Mouse (Mus musculus): ENCODE results near the gene Phf21b. TPM values are rescaled to one million over a fixed set of nuclear protein-coding genes. Genes with fewer than 3 reads are reported as not detected.

Phf21b gene
- polyA plus RNA-seq, 1 experiment = 4.4 TPM

DNA sequence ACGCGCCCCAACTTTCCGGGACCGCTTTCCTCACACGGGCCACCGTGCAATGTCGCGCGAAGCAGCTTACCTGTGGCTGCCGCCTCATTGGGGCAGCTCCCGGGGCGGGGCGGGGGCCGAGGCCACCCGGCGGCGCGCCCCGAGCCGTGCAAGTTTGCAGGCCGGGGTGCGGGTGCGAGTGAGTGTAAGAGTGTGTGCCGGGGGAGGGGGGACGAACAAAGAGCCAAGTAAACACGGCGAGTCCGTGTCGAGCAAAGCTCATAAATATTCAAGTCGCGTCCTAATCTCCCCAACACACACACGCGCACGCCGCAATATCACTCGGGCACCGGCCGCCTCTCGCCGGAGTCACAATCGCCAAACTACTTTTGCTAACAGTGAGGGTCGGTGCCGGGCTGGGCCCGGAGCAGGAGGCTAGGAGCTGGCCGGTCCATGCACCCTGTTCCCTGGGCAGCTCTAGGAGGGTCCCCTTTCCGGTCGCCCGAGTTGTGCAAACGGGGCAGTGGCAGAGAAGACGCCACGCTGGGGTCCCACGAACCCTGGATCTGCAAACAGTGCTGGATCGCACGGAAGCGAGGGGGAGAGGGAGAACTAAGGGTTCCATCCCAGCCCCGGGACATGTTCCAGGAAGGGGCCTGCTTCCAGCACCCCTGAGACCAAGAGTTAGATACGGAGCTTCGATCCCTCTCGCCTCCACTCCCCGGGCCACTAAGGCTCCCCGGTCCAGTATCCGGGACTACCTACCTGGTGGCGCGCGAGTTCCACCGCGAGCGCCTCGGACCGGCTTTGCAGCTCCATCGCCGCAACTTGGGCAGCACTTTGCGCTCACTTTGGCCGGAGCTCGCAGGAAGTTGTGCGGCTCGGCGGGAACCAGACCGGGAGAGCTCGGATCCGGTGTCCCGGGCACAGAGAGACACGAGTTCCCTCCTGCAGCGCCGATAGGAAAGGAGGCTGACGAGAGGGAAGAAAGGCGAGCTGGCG lies 638 bp downstream of the Phf21b start:
- Histone ChIP-seq H3K27ac (ENCODE audit: control insufficient read depth, insufficient read depth, low read depth, low read length) (peak overlapping the region; percentile 24), H3K4me3 (ENCODE audit: control insufficient read depth, low read depth, low read length) (peak overlapping the region; percentile 84), H3K27me3 (ENCODE audit: control insufficient read depth, insufficient read depth, low read length) (no peaks in the 10 kb centered on the region; the same call in none of the 2 replicates), H3K36me3 (ENCODE audit: control insufficient read depth, insufficient read depth, low read length) (no peaks in the 10 kb centered on the region), H3K4me1 (ENCODE audit: control insufficient read depth, insufficient read depth, low read length) (peaks cover 29% of the 10 kb centered on the region)
- TF ChIP-seq CTCF (IDR thresholded peaks at IDR 0.05; ENCODE audit: control insufficient read depth, insufficient read depth, insufficient replicate concordance, low read depth, low read length) (no peak), POLR2A (IDR thresholded peaks at IDR 0.05; ENCODE audit: control insufficient read depth, low read depth, low read length) (0 out of 2 replicates have a peak, but pooled peaks have one; percentile 24)

DNA sequence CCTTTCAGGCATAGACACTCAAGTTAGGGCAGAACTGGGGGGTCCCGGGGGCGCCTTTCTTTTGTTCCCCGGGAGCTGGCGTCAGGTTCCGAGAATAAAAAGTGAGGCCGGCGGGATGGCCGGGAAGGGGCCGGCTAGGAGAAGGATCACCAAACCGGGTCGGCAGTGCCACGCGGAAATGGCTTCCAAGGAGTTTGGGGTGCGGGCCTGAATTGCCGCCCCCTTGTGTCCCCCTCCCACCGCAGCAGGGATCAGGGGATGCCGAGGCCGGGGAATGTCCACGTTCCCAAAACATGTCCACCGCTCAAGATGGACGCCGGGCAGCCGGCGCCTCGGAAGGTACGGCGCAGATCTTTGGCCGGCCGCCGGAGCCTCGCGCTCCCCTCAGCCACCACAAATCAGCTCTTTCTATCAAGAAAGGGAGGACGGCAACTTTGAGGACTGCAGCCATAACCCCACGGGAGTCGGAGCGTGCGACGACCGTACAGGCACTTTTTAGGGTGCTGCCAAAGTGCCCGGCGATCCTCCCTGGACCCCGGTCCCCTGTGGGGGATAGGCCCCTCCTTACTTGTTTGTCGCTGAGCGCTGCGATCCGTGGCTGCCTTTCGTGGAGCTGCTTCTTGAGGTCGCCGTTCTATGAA lies 1.6 kb downstream of the Phf21b start:
- peaks cover 29% of the 10 kb centered on the region for H3K4me1 ChIP-seq (ENCODE audit: control insufficient read depth, insufficient read depth, low read length)
- no peak for TF ChIP-seq CTCF (IDR thresholded peaks at IDR 0.05; ENCODE audit: control insufficient read depth, insufficient read depth, insufficient replicate concordance, low read depth, low read length)
- no peak for TF ChIP-seq POLR2A (IDR thresholded peaks at IDR 0.05; ENCODE audit: control insufficient read depth, low read depth, low read length)
- H3K27me3 ChIP-seq (ENCODE audit: control insufficient read depth, insufficient read depth, low read length) = no peaks in the 10 kb centered on the region; the same call in none of the 2 replicates
- H3K4me3 ChIP-seq (ENCODE audit: control insufficient read depth, low read depth, low read length) = peak overlapping the region; percentile 70
- H3K27ac ChIP-seq (ENCODE audit: control insufficient read depth, insufficient read depth, low read depth, low read length) = peak overlapping the region; percentile 52; the same call in 1 of the 2 replicates
- H3K36me3 ChIP-seq (ENCODE audit: control insufficient read depth, insufficient read depth, low read length) = no peaks in the 10 kb centered on the region

DNA sequence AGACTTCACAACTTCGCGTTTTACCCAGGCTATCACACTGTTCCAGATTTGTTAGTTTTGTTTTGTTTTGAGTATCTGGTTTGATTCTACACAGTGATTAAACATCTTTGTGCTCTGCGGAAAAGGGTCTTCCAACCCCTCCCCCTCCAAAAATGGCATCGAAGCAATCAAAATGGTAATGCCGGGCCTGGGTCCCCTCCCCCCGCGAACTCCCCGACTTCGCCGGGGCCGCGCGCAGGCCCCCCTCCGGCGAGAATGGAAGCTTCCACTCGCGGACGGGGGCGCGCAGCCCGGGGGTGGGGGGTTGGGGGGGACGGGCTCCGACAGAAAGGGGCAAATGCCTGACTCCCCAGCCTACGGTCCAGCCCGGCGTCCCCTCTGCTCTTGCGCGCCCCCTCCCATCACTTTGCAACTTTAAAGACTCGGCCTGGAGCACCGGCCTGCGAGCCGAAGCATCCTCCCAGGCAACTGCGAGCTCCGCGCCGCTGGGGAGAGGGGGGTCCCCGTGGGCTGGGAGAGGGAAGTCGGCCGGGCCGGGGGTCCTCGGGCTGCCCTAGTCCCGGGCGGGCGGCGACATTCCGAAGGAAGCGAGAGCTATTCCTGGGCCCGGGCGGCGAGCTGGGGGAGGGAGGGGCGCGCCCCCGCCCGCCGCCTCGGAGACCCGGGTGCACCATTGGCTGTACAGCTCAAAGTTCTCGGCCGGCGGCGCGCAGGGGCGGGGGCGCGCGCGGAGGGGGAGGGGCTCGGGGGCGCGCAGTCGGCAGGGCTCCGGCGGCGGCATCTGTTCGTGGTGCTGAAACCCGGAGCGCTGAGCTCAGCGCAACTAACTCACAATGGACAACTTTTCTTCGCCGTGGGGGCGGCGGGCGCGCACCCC lies 2.4 kb downstream of the Phf21b start:
- no peaks in the 10 kb centered on the region; the same call in none of the 2 replicates for H3K27me3 ChIP-seq (ENCODE audit: control insufficient read depth, insufficient read depth, low read length)
- H3K27ac ChIP-seq (ENCODE audit: control insufficient read depth, insufficient read depth, low read depth, low read length) = peak overlapping the region; percentile 14
- H3K36me3 ChIP-seq (ENCODE audit: control insufficient read depth, insufficient read depth, low read length) = no peaks in the 10 kb centered on the region
- H3K4me3 ChIP-seq (ENCODE audit: control insufficient read depth, low read depth, low read length) = peak overlapping the region; percentile 78
- peaks cover 29% of the 10 kb centered on the region for H3K4me1 ChIP-seq (ENCODE audit: control insufficient read depth, insufficient read depth, low read length)
- TF ChIP-seq POLR2A (IDR thresholded peaks at IDR 0.05; ENCODE audit: control insufficient read depth, low read depth, low read length) (no peak), CTCF (IDR thresholded peaks at IDR 0.05; ENCODE audit: control insufficient read depth, insufficient read depth, insufficient replicate concordance, low read depth, low read length) (no peak)

GRCm38 (mm10) chr15:84852457-84853070 lies 3.3 kb downstream of the Phf21b start:
- no peaks in the 10 kb centered on the region; the same call in none of the 2 replicates for H3K27me3 ChIP-seq (ENCODE audit: control insufficient read depth, insufficient read depth, low read length)
- peaks cover 29% of the 10 kb centered on the region for H3K4me1 ChIP-seq (ENCODE audit: control insufficient read depth, insufficient read depth, low read length)
- no peak overlapping the region for H3K27ac ChIP-seq (ENCODE audit: control insufficient read depth, insufficient read depth, low read depth, low read length)
- no peak overlapping the region for H3K4me3 ChIP-seq (ENCODE audit: control insufficient read depth, low read depth, low read length)
- no peaks in the 10 kb centered on the region for H3K36me3 ChIP-seq (ENCODE audit: control insufficient read depth, insufficient read depth, low read length)
- TF ChIP-seq CTCF (IDR thresholded peaks at IDR 0.05; ENCODE audit: control insufficient read depth, insufficient read depth, insufficient replicate concordance, low read depth, low read length) = no peak
- TF ChIP-seq POLR2A (IDR thresholded peaks at IDR 0.05; ENCODE audit: control insufficient read depth, low read depth, low read length) = no peak

GRCm38 (mm10) chr15:84850321-84850720 lies 5.5 kb downstream of the Phf21b start:
- TF ChIP-seq CTCF (IDR thresholded peaks at IDR 0.05; ENCODE audit: control insufficient read depth, insufficient read depth, insufficient replicate concordance, low read depth, low read length) (no peak), POLR2A (IDR thresholded peaks at IDR 0.05; ENCODE audit: control insufficient read depth, low read depth, low read length) (no peak)
- H3K36me3 ChIP-seq (ENCODE audit: control insufficient read depth, insufficient read depth, low read length) = no peaks in the 10 kb centered on the region
- H3K27ac ChIP-seq (ENCODE audit: control insufficient read depth, insufficient read depth, low read depth, low read length) = no peak overlapping the region
- H3K4me3 ChIP-seq (ENCODE audit: control insufficient read depth, low read depth, low read length) = no peak overlapping the region
- H3K27me3 ChIP-seq (ENCODE audit: control insufficient read depth, insufficient read depth, low read length) = no peaks in the 10 kb centered on the region; the same call in none of the 2 replicates
- H3K4me1 ChIP-seq (ENCODE audit: control insufficient read depth, insufficient read depth, low read length) = peaks cover 19% of the 10 kb centered on the region

- H3K4me3 ChIP-seq (ENCODE audit: control insufficient read depth, low read depth, low read length) = no peak overlapping the region
- H3K4me1 ChIP-seq (ENCODE audit: control insufficient read depth, insufficient read depth, low read length) = peaks cover 7% of the 10 kb centered on the region
- no peak overlapping the region for H3K27ac ChIP-seq (ENCODE audit: control insufficient read depth, insufficient read depth, low read depth, low read length)
- no peaks in the 10 kb centered on the region for H3K27me3 ChIP-seq (ENCODE audit: control insufficient read depth, insufficient read depth, low read length)
- TF ChIP-seq POLR2A (IDR thresholded peaks at IDR 0.05; ENCODE audit: control insufficient read depth, low read depth, low read length) (no peak), CTCF (IDR thresholded peaks at IDR 0.05; ENCODE audit: control insufficient read depth, insufficient read depth, insufficient replicate concordance, low read depth, low read length) (no peak)
- no peaks in the 10 kb centered on the region for H3K36me3 ChIP-seq (ENCODE audit: control insufficient read depth, insufficient read depth, low read length)
Measured at GRCm38 (mm10) chr15:84846216-84846615, 9.6 kb downstream of the Phf21b start.

Measured in testis, adult 2 months (tissue).